Mouse (Mus musculus): ENCODE data around the gene Mpzl3. TPM values are rescaled to one million over a fixed set of nuclear protein-coding genes. Genes with fewer than 3 reads are reported as not detected.
"Not testable (repeated sequence)": the region's sequence is repeated elsewhere in the genome, so short reads cannot be mapped to it uniquely, and the experiment has no call there.

The Mpzl3 gene
- total and polyA plus RNA-seq, 3 experiments = 3.1 to 5.3 (median 5.2) TPM

- Histone ChIP-seq H3K27me3 (replicated peaks) (peaks cover 2% of the 10 kb centered on the region), H3K4me3 (replicated peaks in 1 of 3; ENCODE audit: low read depth in 2 of 3, low read length in 2 of 3, poor library complexity in 1 of 3) (no peak overlapping the region), H3K4me1 (ENCODE audit: control insufficient read depth in 1 of 2, insufficient read depth in 2 of 2) (peaks cover 35 to 58% of the 10 kb centered on the region in 2 experiments), H3K27ac (ENCODE audit: insufficient read depth, low read depth) (no peak overlapping the region), H3K9ac (ENCODE audit: insufficient read depth, low read depth) (no peak overlapping the region), H3K4me2 (ENCODE audit: insufficient read depth, low read depth, poor library complexity, severe bottlenecking) (no peak overlapping the region), H3K79me2 (replicated peaks; ENCODE audit: control insufficient read depth, extremely low read depth, insufficient read depth, poor library complexity, severe bottlenecking) (no peaks in the 10 kb centered on the region), H3K36me3 (replicated peaks in 1 of 2; ENCODE audit: control insufficient read depth in 1 of 2, insufficient read depth in 1 of 2, low read length in 1 of 2) (no peaks in the 10 kb centered on the region), H3K9me3 (replicated peaks; ENCODE audit: low read length) (no peaks in the 10 kb centered on the region)
- DNase-seq (ENCODE audit: extremely low read depth) = no peak
- TF ChIP-seq MEF2A (IDR thresholded peaks at IDR 0.05; ENCODE audit: borderline replicate concordance, low read depth, low read length) (no peak), ELF1 (IDR thresholded peaks at IDR 0.05; ENCODE audit: low read depth, low read length) (no peak), CHD1 (IDR thresholded peaks at IDR 0.05; ENCODE audit: low read depth, low read length) (no peak), JUN (IDR thresholded peaks at IDR 0.05; ENCODE audit: insufficient read depth, low read depth, low read length) (no peak), MAFK (IDR thresholded peaks at IDR 0.05; ENCODE audit: insufficient replicate concordance, low read length) (no peak), MAZ (IDR thresholded peaks at IDR 0.05; ENCODE audit: low read depth, low read length) (no peak), POLR2A (IDR thresholded peaks at IDR 0.05; ENCODE audit: low read depth, low read length) (no peak), EP300 (IDR thresholded peaks at IDR 0.05; ENCODE audit: low read length) (no peak), ETS1 (conservative IDR thresholded peaks at IDR 0.05; ENCODE audit: low read depth, low read length) (no peak), RAD21 (IDR thresholded peaks at IDR 0.05; ENCODE audit: low read depth, low read length) (no peak), ZNF384 (IDR thresholded peaks at IDR 0.05; ENCODE audit: low read depth, low read length) (no peak), HCFC1 (IDR thresholded peaks at IDR 0.05; ENCODE audit: low read depth, low read length) (no peak)
- dilution Hi-C loops (cut with MboI; ENCODE audit: extremely low pct_ligation_motif_present, extremely low pct_unique_long_range_greater_than_20kb, low sequenced_read_pairs) = no loop called here
- in situ Hi-C loops (cut with MboI; ENCODE audit: low pct_ligation_motif_present, low pct_unique_long_range_greater_than_20kb, low sequenced_read_pairs) = no loop called here
Measured at GRCm38 (mm10) chr9:45032261-45032660, 22.7 kb upstream of the Mpzl3 start.

- dilution Hi-C loops (cut with MboI; ENCODE audit: extremely low pct_ligation_motif_present, extremely low pct_unique_long_range_greater_than_20kb, low sequenced_read_pairs) = no loop called here
- Histone ChIP-seq H3K27me3 (replicated peaks) (no peaks in the 10 kb centered on the region), H3K79me2 (replicated peaks; ENCODE audit: control insufficient read depth, extremely low read depth, insufficient read depth, poor library complexity, severe bottlenecking) (no peaks in the 10 kb centered on the region), H3K4me2 (ENCODE audit: insufficient read depth, low read depth, poor library complexity, severe bottlenecking) (no peak overlapping the region), H3K27ac (ENCODE audit: insufficient read depth, low read depth) (no peak overlapping the region), H3K4me1 (ENCODE audit: control insufficient read depth in 1 of 2, insufficient read depth in 2 of 2) (peaks cover 28 to 58% of the 10 kb centered on the region in 2 experiments), H3K9ac (ENCODE audit: insufficient read depth, low read depth) (no peak overlapping the region), H3K36me3 (replicated peaks in 1 of 2; ENCODE audit: control insufficient read depth in 1 of 2, insufficient read depth in 1 of 2, low read length in 1 of 2) (no peaks in the 10 kb centered on the region), H3K4me3 (replicated peaks in 1 of 3; ENCODE audit: low read depth in 2 of 3, low read length in 2 of 3, poor library complexity in 1 of 3) (no peak overlapping the region), H3K9me3 (replicated peaks; ENCODE audit: low read length) (no peaks in the 10 kb centered on the region)
- no peak for DNase-seq (ENCODE audit: extremely low read depth)
- TF ChIP-seq MAFK (IDR thresholded peaks at IDR 0.05; ENCODE audit: insufficient replicate concordance, low read length) = no peak
- no peak for TF ChIP-seq RCOR1 (conservative IDR thresholded peaks at IDR 0.05; ENCODE audit: low read depth, low read length)
- TF ChIP-seq USF2 (conservative IDR thresholded peaks at IDR 0.05; ENCODE audit: low read depth, low read length) = no peak
- no peak for TF ChIP-seq MEF2A (IDR thresholded peaks at IDR 0.05; ENCODE audit: borderline replicate concordance, low read depth, low read length)
- no peak for TF ChIP-seq ETS1 (conservative IDR thresholded peaks at IDR 0.05; ENCODE audit: low read depth, low read length)
- no peak for TF ChIP-seq MAX (IDR thresholded peaks at IDR 0.05; ENCODE audit: low read length)
- TF ChIP-seq E2F4 (IDR thresholded peaks at IDR 0.05; ENCODE audit: insufficient replicate concordance, low read depth, low read length) = no peak
- TF ChIP-seq ZC3H11A (IDR thresholded peaks at IDR 0.05; ENCODE audit: low read depth, low read length) = no peak
- no peak for TF ChIP-seq ZKSCAN1 (IDR thresholded peaks at IDR 0.05; ENCODE audit: borderline replicate concordance, low read depth, low read length)
- TF ChIP-seq CHD1 (IDR thresholded peaks at IDR 0.05; ENCODE audit: low read depth, low read length) = no peak
- TF ChIP-seq EP300 (IDR thresholded peaks at IDR 0.05; ENCODE audit: low read length) = no peak
- no peak for TF ChIP-seq POLR2A (IDR thresholded peaks at IDR 0.05; ENCODE audit: low read depth, low read length)
- TF ChIP-seq USF1 (IDR thresholded peaks at IDR 0.05; ENCODE audit: low read depth, low read length) = no peak
- TF ChIP-seq JUN (IDR thresholded peaks at IDR 0.05; ENCODE audit: insufficient read depth, low read depth, low read length) = no peak
- no peak for TF ChIP-seq HCFC1 (IDR thresholded peaks at IDR 0.05; ENCODE audit: low read depth, low read length)
- no peak for TF ChIP-seq GABPA (IDR thresholded peaks at IDR 0.05; ENCODE audit: insufficient replicate concordance, low read depth, low read length)
- TF ChIP-seq POLR2AphosphoS2 (IDR thresholded peaks at IDR 0.05; ENCODE audit: low read depth, low read length) = no peak
- no peak for TF ChIP-seq RAD21 (IDR thresholded peaks at IDR 0.05; ENCODE audit: low read depth, low read length)
- no peak for TF ChIP-seq MXI1 (IDR thresholded peaks at IDR 0.05; ENCODE audit: low read depth, low read length)
- in situ Hi-C loops (cut with MboI; ENCODE audit: low pct_ligation_motif_present, low pct_unique_long_range_greater_than_20kb, low sequenced_read_pairs) = no loop called here
Measured at GRCm38 (mm10) chr9:45034526-45034925, 20.5 kb upstream of the Mpzl3 start.

GRCm38 (mm10) chr9:45037803-45038202 lies 17.2 kb upstream of the Mpzl3 start:
- H3K4me2 ChIP-seq (ENCODE audit: insufficient read depth, low read depth, poor library complexity, severe bottlenecking); in situ Hi-C loops (cut with MboI; ENCODE audit: low pct_ligation_motif_present, low pct_unique_long_range_greater_than_20kb, low sequenced_read_pairs); H3K36me3 ChIP-seq (replicated peaks in 1 of 2; ENCODE audit: control insufficient read depth in 1 of 2, insufficient read depth in 1 of 2, low read length in 1 of 2); H3K27ac ChIP-seq (ENCODE audit: insufficient read depth, low read depth); dilution Hi-C loops (cut with MboI; ENCODE audit: extremely low pct_ligation_motif_present, extremely low pct_unique_long_range_greater_than_20kb, low sequenced_read_pairs); H3K9me3 ChIP-seq (replicated peaks; ENCODE audit: low read length); H3K4me3 ChIP-seq (replicated peaks in 1 of 3; ENCODE audit: low read depth in 2 of 3, low read length in 2 of 3, poor library complexity in 1 of 3); H3K79me2 ChIP-seq (replicated peaks; ENCODE audit: control insufficient read depth, extremely low read depth, insufficient read depth, poor library complexity, severe bottlenecking); H3K9ac ChIP-seq (ENCODE audit: insufficient read depth, low read depth); H3K27me3 ChIP-seq (replicated peaks); DNase-seq (ENCODE audit: extremely low read depth): not testable (repeated sequence)
- peaks cover 27 to 61% of the 10 kb centered on the region in 2 experiments; a peak in 3 of 4 replicates for H3K4me1 ChIP-seq (ENCODE audit: control insufficient read depth in 1 of 2, insufficient read depth in 2 of 2)

Measured in CH12.LX (cell line).